Mouse (Mus musculus) testis, postnatal 10 days (tissue): ENCODE data around the gene Ciz1.

ENCODE experiments used
- DNase-seq: peaks from one replicate; pipeline ENCODE4 v3.0.0; 2021; ENCODE audit warnings: low spot score

Gene Ciz1

GRCm38 (mm10) chr2:32319586-32320580, 32.2 kb upstream of the Ciz1 start:
- DNase-seq: no peak

GRCm38 (mm10) chr2:32320721-32321120, 31.4 kb upstream of the Ciz1 start:
- DNase-seq: no peak

- DNase-seq: peak; percentile 73
These were observed 30.4 kb upstream of the Ciz1 start for GRCm38 (mm10) chr2:32321591-32322298.

DNA sequence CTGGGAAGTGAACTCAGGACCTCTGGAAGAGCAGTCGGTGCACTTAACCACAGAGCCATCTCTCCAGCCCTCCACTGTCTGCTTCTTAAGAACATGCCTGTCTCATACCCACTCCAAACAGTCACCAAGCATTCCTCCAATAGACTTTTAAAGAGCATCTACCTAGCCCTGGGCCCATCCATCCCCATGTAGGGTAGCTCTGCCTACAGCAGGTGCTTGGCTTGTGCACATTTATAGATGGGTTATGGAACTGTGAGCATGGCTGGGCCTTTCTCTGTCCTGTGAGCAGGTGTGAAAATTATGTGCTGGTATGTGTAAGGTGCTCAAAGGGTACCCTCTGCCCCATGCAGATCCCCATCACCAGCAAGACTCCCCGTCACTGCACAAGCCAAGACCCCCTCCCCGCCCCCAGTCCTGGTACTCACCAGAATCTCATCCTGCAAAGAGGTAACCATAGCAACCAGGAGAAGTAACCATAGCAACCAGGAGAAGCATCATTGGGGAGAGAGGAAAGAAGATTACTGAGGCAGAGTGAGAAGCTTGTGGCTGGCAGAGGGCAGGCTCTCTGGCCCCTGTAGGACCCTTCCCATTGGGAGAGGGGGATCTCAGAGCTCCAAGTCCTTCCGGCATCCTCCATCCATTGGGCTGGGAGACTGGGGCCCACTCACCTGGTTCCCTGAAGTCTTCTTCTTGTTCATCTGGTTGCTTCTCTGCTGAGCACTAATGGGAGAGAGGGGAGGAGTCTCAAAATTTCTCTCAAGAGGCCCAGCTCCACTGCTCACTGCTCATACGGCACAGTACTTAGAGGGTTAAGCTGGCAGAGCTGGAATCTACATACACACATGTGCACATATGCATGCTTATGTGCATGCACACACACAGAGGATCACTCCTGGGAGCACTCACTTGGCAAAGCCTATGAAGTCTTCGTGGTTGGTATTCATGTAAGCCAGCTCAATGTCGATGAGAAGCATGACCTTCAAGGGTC, 29.1 kb upstream of the Ciz1 start:
- DNase-seq: no peak

GRCm38 (mm10) chr2:32324322-32324721, 27.8 kb upstream of the Ciz1 start:
- DNase-seq: no peak

DNA sequence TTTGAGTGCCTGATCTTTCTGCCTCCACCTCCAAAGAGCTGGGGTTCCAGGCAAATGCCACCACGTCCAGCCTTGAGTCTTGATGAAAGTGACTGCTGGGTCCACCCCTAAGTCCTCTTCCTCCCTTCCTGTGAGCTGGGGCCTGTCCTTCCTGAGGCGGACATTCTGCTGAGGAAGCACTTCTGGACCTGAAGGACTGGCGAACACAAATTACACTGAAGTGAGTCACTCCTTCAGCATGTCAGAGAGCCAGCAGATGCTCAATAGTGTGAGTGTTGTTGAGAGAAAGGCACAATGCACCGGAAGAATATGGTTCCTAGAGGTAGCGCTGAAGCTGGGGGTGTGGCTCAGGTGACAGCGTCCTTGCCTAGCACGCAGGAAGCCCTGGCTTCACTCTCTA, 26.8 kb upstream of the Ciz1 start:
- DNase-seq: no peak

DNA sequence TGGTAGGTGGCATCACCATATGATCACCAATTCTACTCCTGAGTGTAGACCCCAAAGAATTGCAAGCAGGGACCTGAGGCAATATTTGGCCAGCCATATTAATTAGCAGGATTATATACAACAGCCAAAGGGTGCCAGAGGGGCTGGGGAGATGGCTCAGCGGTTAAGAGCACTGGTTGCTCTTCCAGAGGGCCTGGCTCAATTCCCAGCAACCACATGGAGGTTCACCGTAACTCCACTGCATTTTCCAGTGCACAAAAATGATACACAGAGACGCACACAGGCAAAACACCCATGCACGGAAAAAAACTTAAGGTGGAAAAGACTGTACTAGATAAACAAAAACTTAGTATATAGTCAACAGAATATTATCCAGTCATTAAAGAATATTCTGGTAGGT, 24.9 kb upstream of the Ciz1 start:
- no peak for DNase-seq

DNA sequence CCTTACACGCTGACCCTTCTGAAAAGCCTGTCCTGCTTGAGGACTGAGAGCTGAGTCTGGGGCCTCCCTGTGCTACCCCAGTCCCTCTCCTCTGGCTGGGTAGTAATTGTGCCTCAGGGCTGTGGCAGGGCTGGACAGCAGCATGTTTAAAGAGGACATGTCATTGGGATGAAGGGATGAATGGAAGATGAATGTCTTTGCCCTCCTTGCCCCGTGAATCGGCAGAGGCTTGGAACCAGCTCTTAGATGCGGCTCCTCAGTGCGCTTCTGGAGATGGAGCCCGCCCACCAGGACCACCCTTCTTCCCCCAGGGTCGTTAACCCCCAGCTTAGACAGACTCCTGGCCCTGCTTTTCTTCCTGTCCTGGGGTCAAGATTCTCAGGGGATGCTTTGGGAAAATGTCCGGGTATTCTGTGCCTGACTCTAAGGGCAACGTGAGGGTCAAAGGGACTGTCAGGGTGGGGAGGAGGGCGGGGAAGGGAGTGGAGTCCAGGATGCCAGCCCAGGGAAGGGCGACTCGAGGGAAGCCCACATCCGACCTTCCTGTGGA, 23.1 kb upstream of the Ciz1 start:
- no peak for DNase-seq

GRCm38 (mm10) chr2:32329531-32329930, 22.6 kb upstream of the Ciz1 start:
- no peak for DNase-seq

DNA sequence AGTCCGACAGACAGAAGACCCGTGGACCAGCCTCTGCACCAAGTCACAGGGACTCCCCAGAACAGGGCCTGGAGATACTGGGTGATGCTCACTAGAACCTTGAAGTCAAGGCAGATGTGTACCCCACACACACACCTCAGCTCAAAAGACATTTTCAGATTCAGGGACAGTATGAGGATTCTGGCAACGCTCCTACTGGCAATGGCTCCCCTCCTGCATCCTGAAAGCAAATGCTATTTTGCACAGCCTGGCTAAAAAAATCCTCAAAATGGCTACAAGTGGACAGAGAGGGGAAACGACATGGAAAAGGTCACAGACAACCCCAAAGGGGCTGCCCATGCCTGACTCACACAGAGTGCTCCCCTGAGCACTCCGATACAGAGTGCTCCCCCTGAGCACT, 20.0 kb upstream of the Ciz1 start:
- no peak for DNase-seq

- no peak for DNase-seq
These were observed 16.2 kb upstream of the Ciz1 start for GRCm38 (mm10) chr2:32335888-32336287.

- DNase-seq: no peak
These were observed 12.1 kb upstream of the Ciz1 start for GRCm38 (mm10) chr2:32339912-32340642.

DNA sequence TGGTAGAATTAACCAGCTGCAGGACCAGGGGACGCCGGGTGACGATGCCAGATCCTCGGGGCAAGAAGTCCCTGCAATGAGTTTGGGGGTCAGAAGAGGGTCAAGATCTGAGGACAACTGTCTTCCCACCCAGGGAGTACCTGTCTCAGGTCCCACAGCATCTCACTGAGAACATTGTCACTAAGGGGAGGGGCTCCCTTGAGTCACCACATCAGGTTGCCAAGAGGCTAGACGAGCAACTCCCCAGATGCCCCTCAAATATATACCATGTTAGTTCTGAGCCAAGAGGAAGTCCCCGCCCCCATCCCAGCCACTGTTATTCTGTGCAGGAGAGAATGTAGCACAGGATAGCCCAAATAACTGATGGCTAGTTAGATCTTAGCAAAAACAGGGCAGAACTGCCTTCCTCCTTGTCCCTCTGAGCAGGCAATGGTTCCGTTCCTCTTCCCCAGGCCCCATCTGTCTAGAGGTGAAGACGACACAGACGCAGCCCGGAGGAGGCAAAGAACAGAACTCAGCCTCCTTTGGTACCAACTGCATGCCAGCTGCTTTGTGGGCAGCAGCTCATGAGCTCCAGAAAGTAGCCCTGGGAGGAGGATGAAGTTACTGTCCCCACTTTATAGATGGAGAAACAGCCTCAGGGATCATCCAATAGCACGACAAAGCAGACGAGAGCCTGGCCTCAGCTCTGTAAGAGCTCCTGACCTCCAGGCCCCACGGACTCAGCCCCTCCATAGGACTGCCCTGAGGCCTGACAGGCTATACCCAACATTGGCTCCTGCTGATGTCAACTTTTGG, 11.1 kb upstream of the Ciz1 start:
- no peak for DNase-seq

DNA sequence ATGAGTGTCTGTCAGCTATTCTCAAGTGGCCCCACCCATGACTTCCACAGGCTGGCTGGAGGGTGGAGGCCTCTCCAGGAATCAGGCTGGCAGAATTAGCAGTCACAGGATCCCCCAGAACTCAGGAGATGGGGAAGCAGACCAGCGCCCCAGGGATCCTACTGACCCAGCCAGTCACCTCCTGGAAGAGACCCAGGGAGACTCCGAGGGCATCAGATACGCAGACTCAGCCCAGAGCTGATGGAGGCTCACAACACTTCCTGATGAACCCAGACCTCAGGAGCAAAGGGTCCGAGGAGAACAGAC, 10.5 kb upstream of the Ciz1 start:
- DNase-seq: no peak

- DNase-seq: no peak
These were observed 10.1 kb upstream of the Ciz1 start for GRCm38 (mm10) chr2:32342039-32342438.

GRCm38 (mm10) chr2:32342539-32343350, 9.4 kb upstream of the Ciz1 start:
- DNase-seq: no peak

DNA sequence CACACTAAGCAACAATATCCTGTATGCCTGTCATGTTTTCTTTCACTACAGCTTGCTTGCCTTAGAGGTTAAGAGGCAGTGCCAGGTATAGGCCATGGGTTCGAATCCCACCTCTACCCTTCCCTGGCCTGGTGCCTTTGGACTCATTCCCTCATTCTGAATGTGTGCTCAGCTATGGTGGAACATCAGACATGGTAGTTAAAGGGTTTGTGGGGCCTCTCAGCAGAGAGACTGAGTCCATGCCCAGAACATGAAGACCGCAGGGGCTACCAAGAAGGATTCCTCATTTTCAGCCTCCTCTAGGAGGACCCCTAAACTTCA, 8.8 kb upstream of the Ciz1 start:
- no peak for DNase-seq

DNA sequence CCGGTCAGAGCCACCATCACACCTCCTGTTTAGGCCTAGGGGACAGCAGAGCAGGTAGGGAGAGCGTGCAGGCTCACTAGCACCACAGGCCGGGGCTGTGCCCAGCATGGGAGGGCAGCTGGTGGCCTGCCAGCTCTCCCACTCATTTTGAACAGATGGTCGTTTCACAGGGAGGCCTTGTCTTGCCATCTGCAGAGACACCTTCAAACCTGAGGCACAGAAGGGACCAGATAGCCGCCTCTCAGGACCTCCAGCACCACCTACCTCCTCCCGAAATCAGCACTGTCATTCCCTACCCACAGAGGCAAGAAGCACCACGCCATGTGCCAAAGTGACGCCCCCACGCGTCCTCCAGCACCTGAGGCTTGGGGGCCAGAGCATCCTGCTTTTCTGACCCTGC, 8.1 kb upstream of the Ciz1 start:
- DNase-seq: no peak

DNA sequence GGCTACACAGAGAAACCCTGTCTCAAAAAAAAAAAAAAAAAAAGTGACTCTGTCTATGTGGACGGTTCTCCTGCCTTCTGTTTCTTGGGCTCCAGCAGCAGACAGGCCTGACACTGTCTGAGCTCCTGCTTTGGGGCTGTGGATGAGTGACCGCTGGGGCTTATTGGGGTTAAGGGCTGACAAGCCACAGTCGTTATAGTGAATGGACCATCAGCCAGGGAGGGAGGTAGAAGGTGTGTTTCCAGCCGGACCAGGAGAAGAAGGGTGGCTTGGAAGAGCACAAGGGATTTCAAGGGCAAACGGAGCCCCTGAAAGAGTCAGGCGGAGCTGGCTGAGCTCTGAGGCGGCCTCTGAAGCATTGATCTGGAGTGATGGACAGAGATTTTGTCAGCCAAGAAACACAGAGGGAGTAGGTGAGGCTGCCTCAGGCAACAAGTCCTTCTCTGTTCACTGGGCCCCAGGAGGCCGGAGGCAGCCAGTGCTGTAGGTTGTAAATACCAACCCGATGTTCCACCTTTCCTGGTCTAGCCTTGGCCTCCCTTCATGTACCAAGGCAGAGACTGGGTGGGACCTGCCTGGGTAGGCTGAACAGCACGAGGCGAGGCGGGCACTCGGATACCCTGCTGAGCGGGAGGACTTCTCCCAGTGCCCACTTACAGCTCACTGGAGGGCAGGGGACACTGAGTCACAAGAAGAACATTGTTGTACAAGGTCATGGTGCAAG, 7.4 kb upstream of the Ciz1 start:
- DNase-seq: no peak
